Mouse (Mus musculus): ENCODE data around the gene Nipsnap1. TPM values are rescaled to one million over a fixed set of nuclear protein-coding genes. Genes with fewer than 3 reads are reported as not detected.
A peak's percentile ranks its signal among the peaks of the same experiment; 100 is the strongest.

The Nipsnap1 gene
- polyA plus RNA-seq, 1 experiment from 2014 or later = 81.8 TPM

DNA sequence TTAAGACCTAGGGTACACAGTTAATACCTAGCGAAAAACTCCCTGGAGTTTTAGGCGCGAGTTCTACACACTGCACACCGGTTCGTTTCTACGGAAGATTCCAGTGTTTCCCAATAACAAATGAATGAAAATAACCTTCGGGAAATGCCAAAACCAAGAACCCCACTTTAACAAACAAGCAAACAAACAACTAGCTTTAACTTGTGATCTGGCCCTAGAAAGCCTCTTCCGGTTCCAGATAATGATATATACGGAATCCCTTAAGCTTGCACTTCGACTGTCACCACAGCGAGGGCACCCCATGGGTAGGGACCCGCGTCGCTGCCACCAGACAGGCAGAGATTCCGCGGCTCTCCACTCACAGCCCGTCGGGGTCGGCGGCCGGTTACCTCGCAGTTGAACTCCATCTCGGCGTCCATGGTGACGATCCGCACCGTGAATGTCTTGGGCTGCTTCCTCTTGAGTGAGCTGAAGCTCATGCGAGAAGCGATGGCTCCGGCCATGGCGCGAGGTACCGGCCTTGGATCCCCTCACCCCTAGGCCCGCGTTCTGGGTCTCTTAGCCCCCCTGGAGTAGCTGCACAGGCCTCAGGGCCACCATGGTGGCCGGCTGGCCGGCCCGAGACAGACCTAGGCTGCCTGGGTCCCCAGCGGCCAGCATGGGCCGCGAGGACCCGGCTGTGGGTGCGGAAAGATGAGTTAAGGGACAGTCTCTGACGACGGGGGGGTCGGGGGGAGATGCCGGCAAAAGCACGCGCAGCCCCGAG lies 25.1 kb upstream of the Nipsnap1 start:
- Histone ChIP-seq H3K4me3 (peak overlapping the region; percentile 99), H3K9ac (peak overlapping the region; percentile 95), H3K36me3 (no peaks in the 10 kb centered on the region), H3K27me3 (no peaks in the 10 kb centered on the region), H3K4me1 (peaks cover 14% of the 10 kb centered on the region), H3K4me2 (replicated peaks) (peak overlapping the region; percentile 66), H3K9me3 (no peaks in the 10 kb centered on the region), H3K27ac (peak overlapping the region; percentile 84)
- ATAC-seq (ENCODE audit: insufficient number of reproducible peaks, insufficient read depth, low FRiP score, low TSS enrichment) = peak; percentile 44
- under 1% methylated on average over 50 of the region's 50 CpGs for WGBS

DNA sequence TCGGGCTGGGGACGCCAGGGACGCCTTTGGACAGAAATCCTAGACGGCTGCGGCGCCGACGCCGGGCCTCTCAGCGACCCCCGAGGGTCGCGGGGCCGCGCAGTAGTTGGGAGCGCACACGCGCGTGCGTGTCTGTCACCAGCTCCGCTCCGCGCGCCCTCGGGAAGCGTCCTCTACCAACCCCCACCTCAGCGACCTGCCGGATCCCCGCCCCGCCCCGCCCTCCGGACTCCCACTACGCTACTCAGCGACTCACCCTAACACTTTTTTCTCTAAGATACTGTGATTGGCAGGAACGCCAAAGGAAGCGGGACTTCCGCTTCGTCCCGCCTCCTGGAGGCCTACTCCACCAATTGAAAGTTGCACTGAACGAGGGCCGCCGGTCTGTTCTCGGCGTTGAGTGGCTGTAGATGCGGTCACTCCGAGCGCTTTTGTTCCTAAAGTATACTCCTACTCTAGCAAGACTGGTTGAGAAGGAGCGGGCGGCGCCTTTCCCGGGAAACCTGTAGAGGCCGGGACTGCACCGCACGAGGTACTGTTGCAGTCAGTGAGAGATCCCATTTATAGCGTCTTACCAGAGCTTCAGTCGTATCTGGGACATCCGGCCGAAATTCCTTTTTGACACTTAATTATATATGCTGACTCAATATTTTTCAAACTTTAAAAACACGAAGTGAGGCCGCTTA lies 24.4 kb upstream of the Nipsnap1 start, which contains the start of gene Nf2:
Gene Nf2 (minus strand): TSS at position 279 of the 686 bp plus-strand sequence.
- ATAC-seq (ENCODE audit: insufficient number of reproducible peaks, insufficient read depth, low FRiP score, low TSS enrichment) = peak; percentile 99
- peak within 1 kb of the TSS; percentile 66 for H3K4me2 ChIP-seq (replicated peaks)
- under 1% methylated on average over 60 of the region's 60 CpGs for WGBS
- H3K4me3 ChIP-seq = peak within 1 kb of the TSS; percentile 99
- H3K4me1 ChIP-seq = peaks cover 14% of the 10 kb centered on the region
- no peaks in the 10 kb centered on the region for H3K36me3 ChIP-seq
- peak within 1 kb of the TSS; percentile 84 for H3K27ac ChIP-seq
- H3K9ac ChIP-seq = peak within 1 kb of the TSS; percentile 95
- no peaks in the 10 kb centered on the region for H3K9me3 ChIP-seq
- no peaks in the 10 kb centered on the region for H3K27me3 ChIP-seq

DNA sequence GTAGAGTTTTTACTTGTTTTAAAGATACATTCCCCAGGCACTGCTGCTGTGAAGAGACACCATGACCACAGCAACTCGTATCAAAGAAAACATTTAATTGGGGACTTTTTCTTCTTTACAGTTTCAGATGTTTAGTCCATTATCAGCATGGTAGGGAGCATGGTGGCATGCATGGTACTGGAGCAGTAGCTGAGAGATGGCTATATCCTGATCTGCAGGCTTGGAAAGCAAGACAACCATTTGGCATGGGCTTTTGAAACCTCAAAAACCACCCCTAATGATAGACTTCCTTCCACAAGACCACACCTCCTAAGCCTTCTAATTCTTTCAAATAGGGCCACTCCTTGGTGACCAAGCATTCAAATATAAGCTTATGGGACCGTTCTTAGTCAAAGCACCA lies 23.3 kb upstream of the Nipsnap1 start:
- Histone ChIP-seq H3K27me3 (no peaks in the 10 kb centered on the region), H3K9ac (no peak overlapping the region), H3K4me3 (no peak overlapping the region), H3K36me3 (no peaks in the 10 kb centered on the region), H3K9me3 (no peaks in the 10 kb centered on the region), H3K4me1 (peaks cover 17% of the 10 kb centered on the region), H3K27ac (no peak overlapping the region), H3K4me2 (replicated peaks) (no peak overlapping the region)
- WGBS = 93% methylated on average over 2 of the region's 2 CpGs
- no peak for ATAC-seq (ENCODE audit: insufficient number of reproducible peaks, insufficient read depth, low FRiP score, low TSS enrichment)

DNA sequence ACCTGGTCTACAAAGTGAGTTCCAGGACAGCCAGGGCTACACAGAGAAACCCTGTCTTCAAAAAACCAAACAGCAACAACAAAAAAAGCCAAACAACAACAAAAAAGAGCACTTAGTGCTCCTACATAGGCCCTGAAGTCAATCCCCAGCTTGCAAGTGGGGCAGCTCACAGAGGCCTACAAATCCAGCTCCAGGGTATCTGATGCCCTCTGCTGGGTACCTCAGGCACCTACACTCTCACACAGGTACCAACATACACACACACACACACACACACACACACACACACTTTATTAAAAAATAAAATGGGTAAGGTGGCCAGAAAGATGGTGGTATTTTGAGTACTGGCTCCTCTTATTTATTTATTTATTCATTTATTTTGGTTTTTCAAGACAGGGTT lies 20.7 kb upstream of the Nipsnap1 start:
- no peaks in the 10 kb centered on the region for H3K27me3 ChIP-seq
- H3K36me3 ChIP-seq = no peaks in the 10 kb centered on the region
- no peak for ATAC-seq (ENCODE audit: insufficient number of reproducible peaks, insufficient read depth, low FRiP score, low TSS enrichment)

DNA sequence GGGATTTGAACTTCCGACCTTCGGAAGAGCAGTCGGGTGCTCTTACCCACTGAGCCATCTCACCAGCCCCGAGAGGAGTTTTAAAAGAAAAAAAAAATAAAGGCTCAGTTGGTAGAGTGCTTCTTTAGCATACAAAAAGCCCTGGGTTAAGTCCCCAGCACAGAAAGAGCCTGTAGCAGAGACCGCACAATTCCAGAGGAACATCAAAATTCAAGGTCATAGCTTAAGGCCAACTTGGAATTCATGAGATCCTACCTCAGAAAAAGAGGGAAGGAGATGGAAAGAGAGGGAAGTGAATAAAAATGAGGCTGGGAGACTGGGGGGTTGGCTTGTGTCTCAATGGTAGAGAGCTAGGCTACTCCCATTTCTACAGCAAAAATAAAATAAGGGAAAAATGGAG lies 19.6 kb upstream of the Nipsnap1 start:
- Histone ChIP-seq H3K9me3 (no peaks in the 10 kb centered on the region), H3K27ac (no peak overlapping the region), H3K27me3 (no peaks in the 10 kb centered on the region), H3K4me3 (no peak overlapping the region), H3K4me2 (replicated peaks) (no peak overlapping the region), H3K36me3 (no peaks in the 10 kb centered on the region), H3K4me1 (0 out of 2 replicates have a peak, but pooled peaks cover 4% of the 10 kb centered on the region), H3K9ac (no peak overlapping the region)
- no peak for ATAC-seq (ENCODE audit: insufficient number of reproducible peaks, insufficient read depth, low FRiP score, low TSS enrichment)
- WGBS = 86% methylated on average over 5 of the region's 5 CpGs

More for the DNA sequence above, 20.7 kb upstream of the Nipsnap1 start:
- Histone ChIP-seq H3K27ac (no peak overlapping the region), H3K9ac (no peak overlapping the region), H3K9me3 (no peaks in the 10 kb centered on the region), H3K4me1 (peaks cover 6% of the 10 kb centered on the region), H3K4me3 (no peak overlapping the region), H3K4me2 (replicated peaks) (no peak overlapping the region)

DNA sequence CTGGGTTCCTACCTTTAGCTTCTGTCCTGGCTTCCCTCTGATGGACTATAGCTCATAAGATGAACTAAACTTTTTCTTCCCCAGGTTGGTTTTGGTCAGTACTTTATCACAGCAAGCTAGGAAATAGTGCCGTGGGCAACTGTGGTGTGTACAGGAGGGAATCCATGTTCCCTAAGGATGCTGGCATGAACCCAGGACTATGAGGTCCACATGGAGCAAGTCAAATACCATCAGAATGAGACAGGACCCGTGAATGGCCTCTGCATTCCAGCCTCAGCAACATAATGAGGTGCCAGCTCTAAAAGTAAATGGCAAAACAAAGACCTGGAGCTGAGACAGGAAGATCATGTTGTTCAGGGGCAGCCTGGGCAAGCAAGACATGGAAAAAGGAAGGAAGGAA lies 15.3 kb upstream of the Nipsnap1 start:
- Histone ChIP-seq H3K27ac (no peak overlapping the region), H3K4me3 (no peak overlapping the region), H3K36me3 (no peaks in the 10 kb centered on the region), H3K9ac (no peak overlapping the region), H3K4me1 (peaks cover 17% of the 10 kb centered on the region), H3K27me3 (no peaks in the 10 kb centered on the region), H3K4me2 (replicated peaks) (no peak overlapping the region), H3K9me3 (no peaks in the 10 kb centered on the region)
- ATAC-seq (ENCODE audit: insufficient number of reproducible peaks, insufficient read depth, low FRiP score, low TSS enrichment) = no peak
- 63% methylated on average over 2 of the region's 2 CpGs for WGBS

DNA sequence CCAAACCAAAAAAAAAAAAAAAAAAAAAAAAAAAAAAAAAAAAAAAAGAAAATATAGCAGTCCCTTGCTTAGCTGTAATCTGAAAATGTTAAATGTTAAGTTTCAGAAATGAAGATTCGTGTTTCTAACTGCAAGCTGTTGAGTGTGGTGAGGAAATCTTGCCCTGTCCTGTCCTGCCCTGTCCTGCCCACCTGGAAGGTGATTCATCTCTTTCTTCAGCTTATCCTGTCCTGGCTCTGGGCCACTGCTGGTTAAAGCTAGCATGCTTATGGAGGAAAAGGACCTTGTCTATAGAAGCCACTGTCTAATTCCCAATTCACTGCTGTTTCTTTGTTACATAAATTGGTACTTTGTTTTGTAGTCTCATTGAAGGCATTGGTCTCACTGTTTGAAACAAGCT lies 12.8 kb upstream of the Nipsnap1 start:
- no peaks in the 10 kb centered on the region for H3K36me3 ChIP-seq
- H3K4me2 ChIP-seq (replicated peaks) = no peak overlapping the region
- H3K27ac ChIP-seq = peak overlapping the region; percentile 85; the same call in 1 of the 2 replicates
- no peak overlapping the region for H3K4me3 ChIP-seq
- peaks cover 14% of the 10 kb centered on the region for H3K4me1 ChIP-seq
- no peak overlapping the region for H3K9ac ChIP-seq
- no peaks in the 10 kb centered on the region for H3K27me3 ChIP-seq
- H3K9me3 ChIP-seq = no peaks in the 10 kb centered on the region
- WGBS = 70% methylated on average over 1 of the region's 1 CpGs
- no peak for ATAC-seq (ENCODE audit: insufficient number of reproducible peaks, insufficient read depth, low FRiP score, low TSS enrichment)

DNA sequence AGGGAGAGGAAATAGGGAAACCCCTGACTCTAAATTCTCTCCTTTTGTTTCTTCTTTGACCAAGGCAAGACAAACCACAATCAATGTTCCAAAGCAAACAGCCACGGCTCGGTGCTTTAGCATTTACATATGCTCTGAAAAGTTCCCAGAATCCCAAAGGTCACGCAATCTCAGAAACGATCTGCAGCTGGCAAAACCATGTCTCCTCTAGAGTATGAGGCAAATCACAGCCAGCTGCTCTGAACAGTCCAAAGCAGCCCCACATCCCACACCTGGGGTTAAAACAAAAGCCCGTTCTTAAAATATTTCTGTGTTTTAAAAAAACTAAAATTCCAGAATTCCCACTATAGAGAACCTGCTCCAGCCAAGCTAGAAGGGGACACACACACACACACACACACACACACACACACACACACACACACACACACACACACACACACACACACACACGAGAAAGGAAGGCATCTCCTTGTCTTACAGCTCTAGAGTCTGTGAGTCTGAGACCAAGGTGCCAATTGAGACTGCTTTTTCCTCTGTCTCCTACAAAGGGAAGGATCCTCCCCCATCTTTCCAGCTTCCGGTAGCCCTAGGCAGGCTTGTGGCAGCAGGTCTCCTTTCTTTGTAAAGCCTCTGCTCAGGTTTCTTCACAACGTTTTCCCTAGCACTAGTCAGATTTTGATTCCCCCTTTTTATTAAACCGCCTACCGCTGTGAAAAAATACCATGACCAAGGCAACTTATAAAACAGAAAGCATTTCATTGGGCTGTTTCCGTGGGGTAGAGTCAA lies 11.7 kb upstream of the Nipsnap1 start:
- peak overlapping the region; percentile 23; the same call in 1 of the 2 replicates for H3K4me2 ChIP-seq (replicated peaks)
- 0 out of 2 replicates have a peak, but pooled peaks have one; percentile 56 for ATAC-seq (ENCODE audit: insufficient number of reproducible peaks, insufficient read depth, low FRiP score, low TSS enrichment)
- no peak overlapping the region for H3K9ac ChIP-seq
- H3K4me3 ChIP-seq = no peak overlapping the region
- H3K27me3 ChIP-seq = no peaks in the 10 kb centered on the region
- peak overlapping the region; percentile 85 for H3K27ac ChIP-seq
- H3K4me1 ChIP-seq = peaks cover 14% of the 10 kb centered on the region
- H3K36me3 ChIP-seq = no peaks in the 10 kb centered on the region
- H3K9me3 ChIP-seq = no peaks in the 10 kb centered on the region
- 22% methylated on average over 11 of the region's 11 CpGs for WGBS

DNA sequence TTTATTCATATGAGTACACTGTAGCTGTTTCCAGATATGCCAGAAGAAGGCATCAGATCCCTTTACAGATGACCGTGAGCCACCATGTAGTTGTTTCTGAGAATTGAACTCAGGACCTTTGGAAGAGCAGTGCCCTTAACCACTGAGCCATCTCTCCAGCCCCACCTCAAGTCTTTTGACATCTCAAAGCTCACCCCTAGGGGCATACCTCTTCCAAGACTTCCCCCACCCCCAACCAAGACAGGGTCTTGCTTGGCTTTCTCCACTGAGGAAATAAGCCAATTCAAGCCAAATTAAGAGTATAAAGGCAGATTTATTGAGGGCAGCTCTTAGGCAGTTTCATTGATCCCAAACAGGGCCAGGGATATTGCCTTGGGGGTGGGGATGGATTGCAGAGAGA lies 11.0 kb upstream of the Nipsnap1 start:
- Histone ChIP-seq H3K36me3 (no peaks in the 10 kb centered on the region), H3K4me1 (peaks cover 14% of the 10 kb centered on the region), H3K27ac (no peak overlapping the region), H3K9ac (no peak overlapping the region), H3K4me3 (no peak overlapping the region), H3K27me3 (no peaks in the 10 kb centered on the region), H3K9me3 (no peaks in the 10 kb centered on the region), H3K4me2 (replicated peaks) (no peak overlapping the region)
- WGBS = 100% methylated on average over 1 of the region's 1 CpGs
- no peak for ATAC-seq (ENCODE audit: insufficient number of reproducible peaks, insufficient read depth, low FRiP score, low TSS enrichment)

DNA sequence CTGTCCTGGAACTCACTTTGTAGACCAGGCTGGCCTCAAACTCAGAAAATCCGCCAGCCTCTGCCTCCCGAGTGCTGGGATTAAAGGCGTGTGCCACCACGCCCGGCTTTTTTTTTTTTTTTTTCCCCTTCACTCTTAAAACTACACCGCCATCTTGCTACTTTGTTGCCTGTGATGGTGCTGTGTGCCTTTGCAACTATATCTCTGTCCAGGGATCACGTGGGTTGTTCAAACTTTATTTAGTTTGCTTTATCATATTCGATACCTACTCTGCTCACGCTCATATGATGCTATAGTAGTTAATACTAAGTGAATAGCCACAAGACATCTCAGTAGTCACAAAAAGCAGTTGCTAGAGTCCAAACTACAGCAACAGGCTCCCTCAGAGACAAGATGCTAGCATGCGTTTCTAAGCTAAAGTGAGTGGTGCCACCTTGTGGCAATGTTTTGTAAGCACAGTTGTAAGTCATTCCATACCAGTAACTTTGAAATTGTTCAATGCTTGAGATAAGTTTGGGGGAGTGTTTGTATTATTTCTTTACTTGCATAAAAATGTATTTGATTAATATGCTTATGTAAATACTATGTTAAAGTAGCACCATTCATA lies 8.0 kb upstream of the Nipsnap1 start:
- H3K4me2 ChIP-seq (replicated peaks) = no peak overlapping the region
- no peak overlapping the region for H3K27ac ChIP-seq
- no peaks in the 10 kb centered on the region for H3K36me3 ChIP-seq
- H3K9ac ChIP-seq = no peak overlapping the region
- 33% methylated on average over 10 of the region's 10 CpGs for WGBS
- H3K27me3 ChIP-seq = no peaks in the 10 kb centered on the region
- H3K4me1 ChIP-seq = peaks cover 14% of the 10 kb centered on the region
- no peak for ATAC-seq (ENCODE audit: insufficient number of reproducible peaks, insufficient read depth, low FRiP score, low TSS enrichment)
- no peaks in the 10 kb centered on the region for H3K9me3 ChIP-seq
- H3K4me3 ChIP-seq = no peak overlapping the region

DNA sequence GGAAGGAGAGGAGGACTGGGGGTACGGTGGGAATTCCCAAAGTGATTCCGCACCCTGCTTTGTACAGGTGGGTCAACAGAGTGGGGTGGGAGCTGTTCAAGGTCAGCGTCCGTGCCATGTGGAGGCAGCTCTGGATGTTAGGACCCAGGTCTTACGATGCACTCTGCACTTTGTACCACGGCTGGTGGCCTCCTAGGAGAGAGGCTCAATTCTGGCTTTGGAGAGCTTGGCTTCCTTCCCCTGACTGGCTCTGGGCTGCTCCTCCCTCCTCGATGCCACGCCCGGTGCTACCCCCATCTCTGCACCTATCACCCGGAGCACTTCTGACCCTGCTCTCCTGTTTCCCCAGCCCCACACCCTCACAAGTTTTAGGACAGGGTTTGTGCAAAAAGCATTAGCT lies 800 bp downstream of the Nipsnap1 start:
- Histone ChIP-seq H3K9me3 (no peaks in the 10 kb centered on the region), H3K4me2 (replicated peaks) (peak overlapping the region; percentile 57), H3K36me3 (peaks cover 8% of the 10 kb centered on the region), H3K4me3 (peak overlapping the region; percentile 70), H3K27me3 (no peaks in the 10 kb centered on the region), H3K27ac (no peak overlapping the region), H3K4me1 (peaks cover 12% of the 10 kb centered on the region), H3K9ac (peak overlapping the region; percentile 60)
- ATAC-seq (ENCODE audit: insufficient number of reproducible peaks, insufficient read depth, low FRiP score, low TSS enrichment) = no peak
- WGBS = 5% methylated on average over 10 of the region's 10 CpGs

All from embryonic facial prominence, embryonic 12.5 days (tissue).